Mouse (Mus musculus): ENCODE measurements at regions not wholly inside any gene's neighbourhood (a gene's known extent, or its start where the extent isn't known, plus 50 kb on each side); places are given as distances from the start of the nearest gene placed in this dataset.

- TF ChIP-seq CTCF (IDR thresholded peaks at IDR 0.05; ENCODE audit: low read depth), result no peak
- TF ChIP-seq EP300 (IDR thresholded peaks at IDR 0.05; ENCODE audit: low read depth), result no peak
Observed at GRCm38 (mm10) chr10:116699711-116700110, 118.4 kb upstream of the Cnot2 start.

Measured in heart, postnatal 0 days (tissue).